In the genomic region with DNA sequence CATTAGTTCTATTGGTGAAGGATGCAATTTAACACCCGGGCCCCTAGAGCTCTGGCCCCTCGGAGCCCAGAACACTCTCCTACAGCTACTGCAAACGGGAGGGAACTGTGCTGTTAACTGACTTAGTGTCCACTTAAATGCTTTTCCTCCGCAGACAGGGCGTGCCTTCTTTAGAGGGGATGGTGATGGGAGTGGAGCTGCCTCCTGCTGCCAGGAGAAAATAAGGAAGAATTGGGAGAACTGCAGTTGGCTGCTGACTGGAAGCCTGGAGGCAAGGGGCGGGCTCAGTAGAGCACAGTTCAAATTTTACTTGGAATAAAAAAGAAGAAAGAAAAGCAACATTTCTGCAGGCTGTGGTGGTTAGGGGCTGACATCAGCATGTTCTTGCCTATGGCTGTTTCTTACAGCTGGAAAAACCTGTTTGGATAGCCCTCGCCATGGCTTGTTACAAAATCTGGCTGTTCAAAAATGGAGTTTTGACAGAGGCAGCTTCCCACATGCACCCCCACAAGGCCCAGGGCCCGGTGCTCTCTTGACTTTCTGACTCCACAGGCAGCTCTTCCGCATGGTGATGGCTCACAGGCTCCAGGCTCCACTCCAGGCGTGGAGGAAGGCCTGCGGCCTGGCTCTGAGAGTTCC, we compare ENCODE assay signal across 11 mouse cellular contexts. TPM values are rescaled to one million over a fixed set of nuclear protein-coding genes. Genes with fewer than 3 reads are reported as not detected.
DNase-seq lines count a peak whose midpoint lies in the region; ATAC-seq lines count a peak whose summit lies in the region.
"Had no signal": no experiment of that assay in that cellular context is flagged by ENCODE, and none has a peak within 500 bp of the region (broad histone marks: within the 10 kb centered on the region; RNA-seq: fewer than 3 reads in every experiment).

No protein-coding gene starts in this region.

- 0 out of 2 replicates have a peak, but pooled peaks cover 3% of the 10 kb centered on the region for H3K36me3 ChIP-seq in stomach, embryonic 16.5 days (ENCODE audit: control insufficient read depth, insufficient read depth, low read length)
- H3K36me3 ChIP-seq in hindbrain, embryonic 16.5 days (ENCODE audit: control insufficient read depth, insufficient read depth, low read length), result no peaks in the 10 kb centered on the region

- WGBS in stomach, embryonic 16.5 days, result 67% methylated on average over 11 of the region's 11 CpGs
- 82% methylated on average over 11 of the region's 11 CpGs for WGBS in hindbrain, embryonic 16.5 days

- no peaks in the 10 kb centered on the region for H3K27me3 ChIP-seq in stomach, embryonic 16.5 days (ENCODE audit: control insufficient read depth, insufficient read depth, low read length)
- no peaks in the 10 kb centered on the region for H3K27me3 ChIP-seq in hindbrain, embryonic 16.5 days (replicated peaks; ENCODE audit: control insufficient read depth, insufficient read depth, low read length)
- H3K27me3 ChIP-seq: forebrain, embryonic 15.5 days; liver, embryonic 13.5 days had no signal

- peak; percentile 96 for DNase-seq in heart, adult 11 months
- DNase-seq in heart, postnatal 4 days, result no peak
- peak; percentile 73 for DNase-seq in urinary bladder, postnatal 14 days (ENCODE audit: low spot score)
- no peak for DNase-seq in urinary bladder, adult 2 months (ENCODE audit: low spot score)
- peak; percentile 37 to 47 for DNase-seq in heart, postnatal 14 days
- DNase-seq in cerebellum, postnatal 4 days (ENCODE audit: low spot score in 2 of 2), result no peak
- DNase-seq: cerebellum, postnatal 25 days; liver, embryonic 13.5 days had no signal

- ATAC-seq in stomach, embryonic 16.5 days (ENCODE audit: insufficient read depth, low FRiP score), result peak; percentile 35; the same call in 1 of the 2 replicates
- no peak for ATAC-seq in hindbrain, embryonic 16.5 days
- ATAC-seq: forebrain, embryonic 15.5 days had no signal

- intact Hi-C loops in heart, postnatal 14 days (cut with DNase I), result no loop called here

- H3K9ac ChIP-seq in stomach, embryonic 16.5 days (ENCODE audit: low read length), result no peak overlapping the region
- no peak overlapping the region for H3K9ac ChIP-seq in hindbrain, embryonic 16.5 days (ENCODE audit: low read depth, low read length)
- H3K9ac ChIP-seq: forebrain, embryonic 15.5 days; liver, embryonic 13.5 days had no signal

- H3K4me1 ChIP-seq in stomach, embryonic 16.5 days (ENCODE audit: control insufficient read depth, insufficient read depth, low read length), result peaks cover 16% of the 10 kb centered on the region
- peaks cover 8% of the 10 kb centered on the region for H3K4me1 ChIP-seq in hindbrain, embryonic 16.5 days (ENCODE audit: control insufficient read depth, insufficient read depth, low read depth, low read length)
- H3K4me1 ChIP-seq: liver, embryonic 13.5 days had no signal

- H3K4me3 ChIP-seq in stomach, embryonic 16.5 days (replicated peaks; ENCODE audit: low read length), result no peak overlapping the region
- H3K4me3 ChIP-seq in hindbrain, embryonic 16.5 days (ENCODE audit: low read length), result no peak overlapping the region
- H3K4me3 ChIP-seq: forebrain, embryonic 15.5 days; liver, embryonic 13.5 days had no signal

- no peak overlapping the region for H3K4me2 ChIP-seq in stomach, embryonic 16.5 days (ENCODE audit: low read depth, low read length)
- no peak overlapping the region for H3K4me2 ChIP-seq in hindbrain, embryonic 16.5 days (ENCODE audit: low read length)
- H3K4me2 ChIP-seq: forebrain, embryonic 15.5 days; liver, embryonic 13.5 days had no signal

- peak overlapping the region; percentile 66 for H3K27ac ChIP-seq in stomach, embryonic 16.5 days (ENCODE audit: low read length)
- no peak overlapping the region for H3K27ac ChIP-seq in hindbrain, embryonic 16.5 days (ENCODE audit: low read depth, low read length)
- H3K27ac ChIP-seq: forebrain, embryonic 15.5 days; liver, embryonic 13.5 days had no signal

- H3K9me3 ChIP-seq in stomach, embryonic 16.5 days (replicated peaks; ENCODE audit: control insufficient read depth, low read length), result no peaks in the 10 kb centered on the region
- no peaks in the 10 kb centered on the region for H3K9me3 ChIP-seq in hindbrain, embryonic 16.5 days (ENCODE audit: control insufficient read depth, low read length)
- H3K9me3 ChIP-seq: forebrain, embryonic 15.5 days; liver, embryonic 13.5 days had no signal

RNA-seq across cellular contexts. Expression of a gene that starts 31.2 kb away (rescaled TPM):
- 100 to 1,000 TPM; 103 to 104 TPM for total RNA-seq in heart, postnatal 4 days (2021)
- polyA plus RNA-seq in urinary bladder, adult 2 months (2012; rRNA removed), result 104 and 106 TPM in 2 replicates
- 10 to 100 TPM; 48.8 to 56.9 TPM for total RNA-seq in heart, postnatal 14 days (2021)
- 266 and 335 TPM in 2 replicates for polyA plus RNA-seq in stomach, embryonic 16.5 days (2015; fragmentation: Nextera tagmentation; extraction: Ambion mirVana)
- 69.9 and 73.3 TPM in 2 replicates for polyA plus RNA-seq in hindbrain, embryonic 16.5 days (2015; fragmentation: Nextera tagmentation; extraction: Ambion mirVana)

Comparison
In these comparisons a context has a peak if more than half of its experiments do, and no peak if none do; other contexts are left out.
1. DNase-seq: peak in heart, adult 11 months (single experiment), urinary bladder, postnatal 14 days (single experiment) and heart, postnatal 14 days (2 of 2); none in heart, postnatal 4 days (single experiment), urinary bladder, adult 2 months (single experiment) and cerebellum, postnatal 4 days (0 of 2).